Mouse (Mus musculus) neural tube, embryonic 12.5 days (tissue): ENCODE measurements around the gene Olfr917. TPM values are rescaled to one million over a fixed set of nuclear protein-coding genes. Genes with fewer than 3 reads are reported as not detected.

Source experiments
- ATAC-seq: fragments of 200-750 bp; cut with Nextera tagmentation; 2 replicates; pipeline ENCODE4 v1.8.0; 2017; ENCODE audit warnings: low read depth, mild to moderate bottlenecking, moderate TSS enrichment, moderate library complexity; ENCODE audit not compliant: low FRiP score
- H3K27ac ChIP-seq: fragments of 300-500 bp; sonication (generic); 2 replicates; pipeline ENCODE4 v1.5.1; 2016
- H3K27me3 ChIP-seq: fragments of 300-500 bp; sonication (generic); replicated peaks from 2 replicates; pipeline ENCODE4 v1.6.1; 2016; ENCODE audit warnings: mild to moderate bottlenecking
- H3K36me3 ChIP-seq: fragments of 300-500 bp; sonication (generic); 2 replicates; pipeline ENCODE4 v1.6.1; 2016; ENCODE audit warnings: mild to moderate bottlenecking
- H3K4me1 ChIP-seq: fragments of 300-500 bp; sonication (generic); 2 replicates; pipeline ENCODE4 v1.6.1; 2016
- H3K4me2 ChIP-seq: fragments of 300-500 bp; sonication (generic); replicated peaks from 2 replicates; pipeline ENCODE4 v1.6.1; 2016; ENCODE audit warnings: mild to moderate bottlenecking
- H3K4me3 ChIP-seq: fragments of 300-500 bp; sonication (generic); 2 replicates; pipeline ENCODE4 v1.5.1; 2016
- H3K9ac ChIP-seq: fragments of 300-500 bp; sonication (generic); 2 replicates; pipeline ENCODE4 v1.6.1; 2016; ENCODE audit warnings: mild to moderate bottlenecking
- H3K9me3 ChIP-seq: fragments of 300-500 bp; sonication (generic); 2 replicates; pipeline ENCODE4 v1.6.1; 2016; ENCODE audit warnings: mild to moderate bottlenecking
- whole genome bisulfite sequencing: fragments of 180-500 bp; shearing (Covaris S2); methylation state at CpG from one replicate; pipeline ENCODE4 v1.1.7; 2016; 5-methylcytosine and 5-hydroxymethylcytosine counted together
- polyA plus RNA-seq: library from polyadenylated mRNA; unstranded; fragments of >200 nt; fragmentation: Nextera tagmentation; extraction: Ambion mirVana; gene quantifications from 2 replicates; pipeline ENCODE4 v1.2.1, GENCODE M21; 2016

Olfr917 gene
- not detected in 2 replicates for polyA plus RNA-seq

DNA sequence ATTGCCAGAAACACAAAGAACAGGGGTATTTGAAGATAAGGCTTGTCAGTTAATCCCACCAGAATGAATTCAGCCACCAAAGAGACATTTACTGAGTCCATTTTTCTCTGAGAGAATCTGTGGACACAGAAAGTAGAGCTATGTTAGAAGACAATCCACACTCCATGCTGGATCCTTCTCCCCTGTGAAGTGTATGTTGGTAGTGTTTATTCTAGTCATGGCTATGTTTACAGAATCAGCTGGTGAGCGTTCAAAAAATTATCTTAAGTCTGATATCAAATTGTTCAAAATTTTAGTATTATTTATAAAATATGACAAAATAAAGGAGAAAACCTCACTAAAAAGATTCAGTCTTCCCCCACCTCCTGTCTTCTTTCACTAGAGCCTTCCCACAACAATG lies at the start of gene Olfr917:
Gene Olfr917, minus strand, starts transcription at position 101 of the 400 bp plus-strand sequence.
- H3K36me3 ChIP-seq = no peaks in the 10 kb centered on the region

GRCm38 (mm10) chr9:38674501-38674900 lies 8.9 kb upstream of the Olfr917 start, which contains the start of gene Olfr918:
Gene Olfr918 (minus strand): TSS chr9:38674601.
- H3K9ac ChIP-seq = no peak within 1 kb of the TSS
- 88% methylated on average over 2 of the region's 2 CpGs for WGBS
- H3K4me3 ChIP-seq = no peak within 1 kb of the TSS
- no peak within 1 kb of the TSS for H3K4me2 ChIP-seq
- no peaks in the 10 kb centered on the region for H3K4me1 ChIP-seq
- H3K36me3 ChIP-seq = no peaks in the 10 kb centered on the region
- no peak for ATAC-seq
- no peaks in the 10 kb centered on the region for H3K9me3 ChIP-seq
- no peaks in the 10 kb centered on the region for H3K27me3 ChIP-seq
- H3K27ac ChIP-seq = no peak within 1 kb of the TSS

More for the DNA sequence above, at the start of gene Olfr917:
- Histone ChIP-seq H3K4me1 (no peaks in the 10 kb centered on the region), H3K9ac (no peak within 1 kb of the TSS), H3K4me3 (no peak within 1 kb of the TSS), H3K27ac (no peak within 1 kb of the TSS), H3K27me3 (no peaks in the 10 kb centered on the region), H3K9me3 (no peaks in the 10 kb centered on the region), H3K4me2 (no peak within 1 kb of the TSS)
- WGBS = 79% methylated on average over 1 of the region's 1 CpGs
- no peak for ATAC-seq

- no peak overlapping the region for H3K4me2 ChIP-seq
- no peaks in the 10 kb centered on the region for H3K9me3 ChIP-seq
- H3K4me1 ChIP-seq = no peaks in the 10 kb centered on the region
- no peak overlapping the region for H3K4me3 ChIP-seq
- H3K27ac ChIP-seq = no peak overlapping the region
- ATAC-seq = no peak
- no peaks in the 10 kb centered on the region for H3K36me3 ChIP-seq
- H3K9ac ChIP-seq = no peak overlapping the region
- 91% methylated on average over 2 of the region's 2 CpGs for WGBS
- H3K27me3 ChIP-seq = no peaks in the 10 kb centered on the region
Observed at GRCm38 (mm10) chr9:38672887-38673286, 7.2 kb upstream of the Olfr917 start.

DNA sequence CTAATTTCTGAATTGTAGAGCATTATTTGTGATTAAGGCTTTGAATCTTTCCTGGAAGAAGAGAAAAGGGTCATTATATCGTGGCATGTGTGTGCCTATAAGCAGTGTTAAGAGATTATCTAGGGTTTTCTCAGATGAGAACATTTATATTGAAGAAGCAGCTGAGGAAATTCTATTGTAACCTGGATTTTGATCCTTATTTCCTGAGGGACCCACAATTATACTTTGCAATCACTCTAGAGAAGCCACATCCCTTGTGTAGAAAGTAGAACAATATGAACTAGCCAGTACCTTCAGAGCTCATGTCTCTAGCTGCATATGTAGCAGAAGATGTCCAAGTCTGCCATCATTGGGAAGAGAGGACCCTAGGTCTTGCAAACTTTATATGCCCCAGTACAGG lies 5.9 kb downstream of the Olfr917 start, which contains the start of gene Olfr916:
Gene Olfr916, minus strand, starts transcription at position 101 of the 400 bp plus-strand sequence.
- Histone ChIP-seq H3K9ac (no peak within 1 kb of the TSS), H3K4me2 (no peak within 1 kb of the TSS), H3K4me1 (no peaks in the 10 kb centered on the region), H3K36me3 (no peaks in the 10 kb centered on the region), H3K4me3 (no peak within 1 kb of the TSS), H3K9me3 (no peaks in the 10 kb centered on the region), H3K27me3 (no peaks in the 10 kb centered on the region), H3K27ac (no peak within 1 kb of the TSS)
- WGBS = 75% methylated on average over 1 of the region's 1 CpGs
- no peak for ATAC-seq

DNA sequence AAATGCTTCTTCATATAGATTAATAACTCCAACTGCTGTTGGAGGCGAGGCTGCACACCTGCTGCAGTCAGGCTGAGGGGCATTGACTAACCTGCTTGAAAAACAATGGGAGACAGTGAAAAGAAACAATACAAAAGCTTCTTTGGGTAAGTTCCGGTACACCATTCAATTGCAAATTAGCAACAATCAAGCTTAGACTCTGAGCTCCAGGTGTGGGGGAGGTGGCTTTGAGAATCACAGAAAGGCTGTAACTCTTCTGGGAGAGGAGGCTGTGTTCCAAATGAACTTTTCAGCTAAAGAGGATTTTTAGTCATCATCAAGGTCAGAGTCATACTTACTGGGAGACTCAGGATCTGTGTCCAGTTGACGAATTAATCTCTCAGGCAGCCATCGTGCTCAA lies 33.2 kb downstream of the Olfr917 start:
- no peak overlapping the region for H3K4me3 ChIP-seq
- H3K27me3 ChIP-seq = no peaks in the 10 kb centered on the region
- no peak overlapping the region for H3K27ac ChIP-seq
- H3K36me3 ChIP-seq = no peaks in the 10 kb centered on the region
- WGBS = 74% methylated on average over 4 of the region's 4 CpGs
- peaks cover 3% of the 10 kb centered on the region; the same call in 1 of the 2 replicates for H3K9me3 ChIP-seq
- no peak for ATAC-seq
- no peaks in the 10 kb centered on the region for H3K4me1 ChIP-seq
- no peak overlapping the region for H3K9ac ChIP-seq
- no peak overlapping the region for H3K4me2 ChIP-seq

Other genes starting within 250 kb of the Olfr917 start
- gene Olfr901, start 236.4 kb downstream of the Olfr917 start, polyA plus RNA-seq = not detected in 2 replicates
- gene Olfr902, start 218.2 kb downstream of the Olfr917 start, polyA plus RNA-seq = not detected in 2 replicates
- gene Olfr904, start 202.7 kb downstream of the Olfr917 start, polyA plus RNA-seq = not detected in 2 replicates
- gene Olfr905, start 194.7 kb downstream of the Olfr917 start, polyA plus RNA-seq = not detected in 2 replicates
- gene Olfr906, start 178.8 kb downstream of the Olfr917 start, polyA plus RNA-seq = not detected in 2 replicates
- gene Olfr907, start 170.0 kb downstream of the Olfr917 start, polyA plus RNA-seq = not detected in 2 replicates
- gene Olfr911-ps1, start 144.3 kb downstream of the Olfr917 start, polyA plus RNA-seq = not detected in 2 replicates
- not detected in 2 replicates for gene Olfr910, start 128.0 kb downstream of the Olfr917 start, polyA plus RNA-seq
- not detected in 2 replicates for gene Olfr912, start 85.7 kb downstream of the Olfr917 start, polyA plus RNA-seq
- not detected in 2 replicates for gene Olfr913, start 73.1 kb downstream of the Olfr917 start, polyA plus RNA-seq
- gene Olfr914, start 60.7 kb downstream of the Olfr917 start, polyA plus RNA-seq = not detected in 2 replicates
- gene Olfr916, start 6.0 kb downstream of the Olfr917 start, polyA plus RNA-seq = not detected in 2 replicates
- not detected in 2 replicates for gene Olfr918, start 8.8 kb upstream of the Olfr917 start, polyA plus RNA-seq
- not detected in 2 replicates for gene Olfr919, start 37.8 kb upstream of the Olfr917 start, polyA plus RNA-seq
- gene Vwa5a, start 52.4 kb upstream of the Olfr917 start, polyA plus RNA-seq = 8.5 and 9.7 TPM in 2 replicates
- not detected in 2 replicates for gene Olfr920, start 86.5 kb upstream of the Olfr917 start, polyA plus RNA-seq
- not detected in 2 replicates for gene Olfr921, start 107.2 kb upstream of the Olfr917 start, polyA plus RNA-seq
- gene Olfr922, start 148.8 kb upstream of the Olfr917 start, polyA plus RNA-seq = not detected in 2 replicates
- gene Olfr923, start 160.7 kb upstream of the Olfr917 start, polyA plus RNA-seq = not detected in 2 replicates
- gene Olfr924, start 178.6 kb upstream of the Olfr917 start, polyA plus RNA-seq = not detected in 2 replicates
- not detected in 2 replicates for gene Olfr26, start 189.2 kb upstream of the Olfr917 start, polyA plus RNA-seq
- not detected in 2 replicates for gene Olfr926, start 211.3 kb upstream of the Olfr917 start, polyA plus RNA-seq